Mouse (Mus musculus): Measurements from ENCODE around the gene 1700034J05Rik. TPM values are rescaled to one million over a fixed set of nuclear protein-coding genes. Genes with fewer than 3 reads are reported as not detected.

The 1700034J05Rik gene
- total RNA-seq, 2 experiments from 2014 or later = not detected

DNA sequence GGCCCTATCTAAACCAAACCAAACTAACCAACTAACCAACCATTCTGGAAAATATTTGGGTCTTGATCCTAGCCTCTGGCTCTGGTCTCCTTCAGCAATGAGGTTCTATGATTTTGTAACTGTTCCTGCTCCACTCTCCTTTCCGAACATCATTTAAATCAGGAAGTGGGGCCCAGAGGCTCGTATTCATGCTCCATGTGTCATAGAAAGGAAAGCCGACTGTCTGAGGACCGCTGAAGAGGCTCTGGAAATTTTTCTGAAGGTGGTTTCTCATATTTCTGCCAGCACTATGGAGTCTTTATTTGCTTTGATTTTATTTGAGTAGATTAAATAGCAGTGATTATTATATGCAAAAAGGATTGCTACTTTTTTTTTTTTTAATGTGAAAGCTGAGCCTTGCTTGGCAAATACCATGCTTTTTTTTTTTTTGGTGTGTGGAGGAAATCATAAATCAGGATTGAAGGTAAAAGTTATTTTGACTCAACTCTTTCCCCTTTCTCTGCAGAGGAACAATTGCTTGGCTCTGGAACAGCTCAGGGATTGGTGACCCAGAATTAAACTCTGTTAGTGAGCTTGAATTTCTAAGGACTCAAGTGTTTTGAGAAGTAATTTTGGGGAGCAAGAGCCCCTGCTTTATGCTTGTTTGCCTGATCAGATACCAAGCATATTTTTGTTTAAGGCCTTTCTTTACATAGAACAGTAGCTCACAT, 40.6 kb downstream of the 1700034J05Rik start:
- no peak for DNase-seq (ENCODE audit: extremely low spot score in 1 of 2, low spot score in 2 of 2)
- intact Hi-C loops (cut with DNase I) = no loop called here
- Histone ChIP-seq H3K4me3 (no peak overlapping the region), H3K27ac (no peak overlapping the region)
- no peak for TF ChIP-seq CTCF (IDR thresholded peaks at IDR 0.05)

GRCm38 (mm10) chr6:146912835-146913488, 41.3 kb downstream of the 1700034J05Rik start:
- no peak for DNase-seq (ENCODE audit: extremely low spot score in 1 of 2, low spot score in 2 of 2)
- H3K4me3 ChIP-seq = no peak overlapping the region
- H3K27ac ChIP-seq = no peak overlapping the region
- TF ChIP-seq CTCF (IDR thresholded peaks at IDR 0.05) = no peak
- intact Hi-C loops (cut with DNase I) = no loop called here

GRCm38 (mm10) chr6:146910801-146911200, 43.4 kb downstream of the 1700034J05Rik start:
- intact Hi-C loops (cut with DNase I) = no loop called here
- no peak for TF ChIP-seq CTCF (IDR thresholded peaks at IDR 0.05)
- H3K27ac ChIP-seq = no peak overlapping the region
- H3K4me3 ChIP-seq = no peak overlapping the region
- DNase-seq (ENCODE audit: extremely low spot score in 1 of 2, low spot score in 2 of 2) = no peak

DNA sequence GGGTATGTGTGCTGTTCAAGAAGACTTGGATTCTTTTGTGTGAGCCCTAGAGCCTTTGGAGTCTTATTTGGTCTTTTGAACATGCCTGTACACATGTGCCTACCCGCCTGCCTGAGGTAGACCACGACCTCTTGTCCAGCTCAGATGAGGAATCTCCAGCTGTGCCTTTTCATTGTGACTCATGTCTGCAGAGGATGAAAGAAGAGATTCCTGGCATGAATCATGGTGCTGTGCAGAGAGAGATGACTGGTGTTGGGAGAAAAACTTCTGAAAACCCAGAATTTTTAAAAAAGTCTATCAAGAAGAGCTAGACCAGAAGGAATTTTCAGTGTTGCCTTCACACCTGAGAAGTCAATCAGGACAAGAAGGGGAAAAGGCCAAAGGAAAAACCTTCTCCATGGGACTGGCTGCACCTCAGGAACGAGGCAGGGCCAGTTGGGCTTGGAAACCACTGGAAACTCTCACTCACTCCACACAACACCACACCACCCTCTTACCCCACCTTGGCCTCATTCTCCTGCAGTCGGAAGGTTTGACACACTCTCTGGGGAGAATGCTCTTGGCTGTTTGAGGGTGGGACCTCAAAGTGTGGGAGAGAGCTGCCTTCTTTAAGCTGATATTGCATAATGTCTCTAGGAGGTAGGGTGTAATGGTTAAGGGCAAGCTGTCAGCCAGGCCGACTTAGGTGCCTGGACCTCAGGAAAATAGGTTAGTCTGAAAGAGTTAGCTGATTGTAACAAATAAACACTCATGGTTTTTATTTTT, 44.3 kb downstream of the 1700034J05Rik start:
- no peak overlapping the region for H3K4me3 ChIP-seq
- intact Hi-C loops (cut with DNase I) = no loop called here
- DNase-seq (ENCODE audit: extremely low spot score in 1 of 2, low spot score in 2 of 2) = no peak
- TF ChIP-seq CTCF (IDR thresholded peaks at IDR 0.05) = no peak
- H3K27ac ChIP-seq = peak overlapping the region; percentile 54; the same call in 1 of the 2 replicates

GRCm38 (mm10) chr6:146908801-146909200, 45.4 kb downstream of the 1700034J05Rik start:
- peak overlapping the region; percentile 54; the same call in 1 of the 2 replicates for H3K27ac ChIP-seq
- intact Hi-C loops (cut with DNase I) = no loop called here
- no peak overlapping the region for H3K4me3 ChIP-seq
- DNase-seq (ENCODE audit: extremely low spot score in 1 of 2, low spot score in 2 of 2) = no peak
- no peak for TF ChIP-seq CTCF (IDR thresholded peaks at IDR 0.05)

GRCm38 (mm10) chr6:146907795-146908190, 46.4 kb downstream of the 1700034J05Rik start:
- Histone ChIP-seq H3K27ac (no peak overlapping the region), H3K4me3 (no peak overlapping the region)
- no peak for DNase-seq (ENCODE audit: extremely low spot score in 1 of 2, low spot score in 2 of 2)
- TF ChIP-seq CTCF (IDR thresholded peaks at IDR 0.05) = no peak
- intact Hi-C loops (cut with DNase I) = no loop called here

DNA sequence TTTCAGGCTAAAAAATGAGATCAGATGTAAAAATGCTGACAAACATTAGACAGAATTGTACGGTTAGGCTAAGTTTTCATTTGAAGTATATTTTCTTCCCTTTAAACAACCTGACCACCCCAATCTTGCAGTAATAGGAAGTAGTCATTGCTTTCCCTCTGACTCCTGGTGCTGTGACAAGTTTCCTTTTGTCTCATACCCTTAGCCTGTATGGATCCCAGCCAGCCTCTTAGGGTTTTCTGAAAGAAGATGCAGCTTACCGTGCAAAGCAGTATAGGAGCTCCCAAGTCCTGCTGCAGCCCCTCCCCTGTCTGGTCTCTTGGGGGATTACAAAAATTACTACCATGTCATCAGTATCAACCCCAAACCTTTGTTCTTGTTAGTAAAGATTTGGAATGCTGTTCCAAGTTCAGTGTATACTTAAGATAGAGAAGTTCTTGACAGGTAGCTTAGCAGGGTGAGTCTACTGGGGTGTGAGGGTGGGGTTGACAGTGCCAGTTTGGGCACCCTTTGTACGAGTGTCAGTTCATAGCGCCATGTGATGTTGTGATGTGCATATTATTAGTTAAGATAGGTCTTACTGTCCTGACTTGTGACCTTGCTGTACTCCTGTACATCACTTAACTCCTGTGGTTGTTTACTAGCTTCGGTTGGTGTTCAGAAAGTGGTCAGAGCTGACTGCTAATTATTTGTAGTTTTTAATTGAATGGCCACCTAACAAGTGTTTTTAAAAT, 47.0 kb downstream of the 1700034J05Rik start:
- no peak for TF ChIP-seq CTCF (IDR thresholded peaks at IDR 0.05)
- no peak for DNase-seq (ENCODE audit: extremely low spot score in 1 of 2, low spot score in 2 of 2)
- Histone ChIP-seq H3K27ac (no peak overlapping the region), H3K4me3 (no peak overlapping the region)
- intact Hi-C loops (cut with DNase I) = no loop called here

- no peak for DNase-seq (ENCODE audit: extremely low spot score in 1 of 2, low spot score in 2 of 2)
- intact Hi-C loops (cut with DNase I) = no loop called here
- no peak for TF ChIP-seq CTCF (IDR thresholded peaks at IDR 0.05)
- Histone ChIP-seq H3K4me3 (no peak overlapping the region), H3K27ac (no peak overlapping the region)
Observed at GRCm38 (mm10) chr6:146906000-146906786, 48.0 kb downstream of the 1700034J05Rik start.

- Histone ChIP-seq H3K4me3 (no peak overlapping the region), H3K27ac (no peak overlapping the region)
- intact Hi-C loops (cut with DNase I) = no loop called here
- no peak for DNase-seq (ENCODE audit: extremely low spot score in 1 of 2, low spot score in 2 of 2)
- TF ChIP-seq CTCF (IDR thresholded peaks at IDR 0.05) = no peak
Observed at GRCm38 (mm10) chr6:146904707-146905106, 49.5 kb downstream of the 1700034J05Rik start.

- Histone ChIP-seq H3K27ac (no peak overlapping the region), H3K4me3 (no peak overlapping the region)
- DNase-seq (ENCODE audit: extremely low spot score in 1 of 2, low spot score in 2 of 2) = no peak
- intact Hi-C loops (cut with DNase I) = no loop called here
- no peak for TF ChIP-seq CTCF (IDR thresholded peaks at IDR 0.05)
Observed at GRCm38 (mm10) chr6:146903632-146904031, 50.6 kb downstream of the 1700034J05Rik start.

DNA sequence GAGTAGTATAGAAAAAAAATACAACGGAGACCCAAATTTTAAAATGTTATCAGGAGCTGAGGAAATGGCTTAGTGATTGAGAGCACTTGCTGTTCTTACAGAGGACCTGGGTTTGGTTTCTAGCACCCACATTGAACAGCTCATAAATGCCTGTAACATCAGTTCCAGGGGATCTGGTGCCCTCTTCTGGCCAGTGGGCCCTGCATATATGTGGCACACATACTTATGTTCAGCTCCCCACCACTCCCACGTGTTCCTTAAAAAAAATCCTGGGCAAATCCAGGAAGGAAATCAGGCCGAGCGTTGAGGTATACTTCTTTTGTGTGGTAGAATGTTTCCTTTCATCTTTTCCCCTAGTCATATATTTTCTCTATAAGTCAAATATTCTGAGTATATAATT, 52.3 kb downstream of the 1700034J05Rik start:
- intact Hi-C loops (cut with DNase I) = no loop called here

More for the DNA sequence above, 52.3 kb downstream of the 1700034J05Rik start:
- no peak; the same call in 1 of the 2 replicates for TF ChIP-seq CTCF (IDR thresholded peaks at IDR 0.05)
- Histone ChIP-seq H3K4me3 (no peak overlapping the region), H3K27ac (no peak overlapping the region)
- no peak for DNase-seq (ENCODE audit: extremely low spot score in 1 of 2, low spot score in 2 of 2)

Other genes starting within 250 kb of the 1700034J05Rik start
- gene Stk38l, start 229.4 kb downstream of the 1700034J05Rik start, total RNA-seq (2021) = 10 to 100 TPM; 25.7 to 26.3 TPM
- 10 to 100 TPM in 1 of 2 experiments, 1 to 10 TPM in 1; 8.2 to 10.2 TPM for gene Arntl2, start 158.4 kb downstream of the 1700034J05Rik start, total RNA-seq (2021)
- gene Smco2, start 104.3 kb downstream of the 1700034J05Rik start, total RNA-seq (2021) = not detected
- 10 to 100 TPM; 61.0 to 61.6 TPM for gene Ppfibp1, start 65.9 kb downstream of the 1700034J05Rik start, total RNA-seq (2021)
- 1 to 10 TPM; 2.6 to 3.0 TPM for gene Rep15, start 78.2 kb upstream of the 1700034J05Rik start, total RNA-seq (2021)
- 10 to 100 TPM; 43.7 to 47.9 TPM for gene Mrps35, start 88.3 kb upstream of the 1700034J05Rik start, total RNA-seq (2021)
- not detected for gene Mansc4, start 132.6 kb upstream of the 1700034J05Rik start, total RNA-seq (2021)
- 10 to 100 TPM; 24.5 to 24.8 TPM for gene Klhl42, start 137.0 kb upstream of the 1700034J05Rik start, total RNA-seq (2021)